Mouse (Mus musculus): Measurements from ENCODE around the gene Prdm2.

The Prdm2 gene

GRCm38 (mm10) chr4:143106971-143107370 lies 105.8 kb downstream of the Prdm2 start:
- DNase-seq (ENCODE audit: low read depth, low spot score), result no peak

GRCm38 (mm10) chr4:143106566-143106965 lies 106.2 kb downstream of the Prdm2 start:
- DNase-seq (ENCODE audit: low read depth, low spot score), result peak; percentile 59

GRCm38 (mm10) chr4:143104739-143105138 lies 108.1 kb downstream of the Prdm2 start:
- no peak for DNase-seq (ENCODE audit: low read depth, low spot score)

- DNase-seq (ENCODE audit: low read depth, low spot score), result no peak
Observed at GRCm38 (mm10) chr4:143103811-143104210, 109.0 kb downstream of the Prdm2 start.

- no peak for DNase-seq (ENCODE audit: low read depth, low spot score)
Observed at GRCm38 (mm10) chr4:143100157-143100556, 112.6 kb downstream of the Prdm2 start.

- DNase-seq (ENCODE audit: low read depth, low spot score), result no peak
Observed at GRCm38 (mm10) chr4:143099288-143100039, 113.3 kb downstream of the Prdm2 start.

GRCm38 (mm10) chr4:143092082-143092701 lies 120.6 kb downstream of the Prdm2 start:
- no peak for DNase-seq (ENCODE audit: low read depth, low spot score)

- DNase-seq (ENCODE audit: low read depth, low spot score), result no peak
Observed at GRCm38 (mm10) chr4:143090551-143090950, 122.2 kb downstream of the Prdm2 start.

- DNase-seq (ENCODE audit: low read depth, low spot score), result no peak
Observed at GRCm38 (mm10) chr4:143074071-143074765, 138.6 kb downstream of the Prdm2 start.

- DNase-seq (ENCODE audit: low read depth, low spot score), result no peak
Observed at GRCm38 (mm10) chr4:143071791-143072190, 141.0 kb downstream of the Prdm2 start.

GRCm38 (mm10) chr4:143067006-143067405 lies 145.8 kb downstream of the Prdm2 start:
- no peak for DNase-seq (ENCODE audit: low read depth, low spot score)

- DNase-seq (ENCODE audit: low read depth, low spot score), result no peak
Observed at GRCm38 (mm10) chr4:143058765-143059344, 153.9 kb downstream of the Prdm2 start.

All from A20 (cell line).